Mouse (Mus musculus) brown adipose tissue, adult 24 weeks (tissue): ENCODE results near the gene Brd3os. TPM values are rescaled to one million over a fixed set of nuclear protein-coding genes. Genes with fewer than 3 reads are reported as not detected.

ENCODE experiments used
- polyA plus RNA-seq: library from polyadenylated mRNA; stranded (reverse); fragments of >200 nt; gene quantifications from 2 replicates; pipeline ENCODE4 v1.2.4, GENCODE M21; 2012; ENCODE audit not compliant: missing spikeins, insufficient read depth, insufficient read length

Gene Brd3os
- polyA plus RNA-seq, 1 experiment, result not detected

Other genes with a start within 250 kb of the Brd3os start
- 12.8 and 17.7 TPM in 2 replicates for gene Sardh, start 194.0 kb upstream of the Brd3os start, polyA plus RNA-seq
- gene Vav2, start 15.3 kb upstream of the Brd3os start, polyA plus RNA-seq, result 6.6 and 8.0 TPM in 2 replicates
- 18.2 and 19.3 TPM in 2 replicates for gene Brd3, start 65.3 kb downstream of the Brd3os start, polyA plus RNA-seq
- gene Wdr5, start 72.8 kb downstream of the Brd3os start, polyA plus RNA-seq, result 10.2 and 14.6 TPM in 2 replicates
- gene Rxra, start 234.1 kb downstream of the Brd3os start, polyA plus RNA-seq, result 23.1 and 24.1 TPM in 2 replicates